Mouse (Mus musculus) ES-E14 (cell line): ENCODE results near the gene Scin. TPM values are rescaled to one million over a fixed set of nuclear protein-coding genes. Genes with fewer than 3 reads are reported as not detected.

Experiments
- DNase-seq: peaks from one replicate; pipeline ENCODE4 v3.0.0-alpha.2; 2013; ENCODE audit warnings: low read depth, low spot score
- H3K27ac ChIP-seq: 2 replicates; pipeline ENCODE4 v1.5.1; 2012; ENCODE audit warnings: low read depth, mild to moderate bottlenecking, low read length, moderate library complexity, mixed read lengths; ENCODE audit not compliant: poor library complexity, insufficient read depth, severe bottlenecking
- H3K36me3 ChIP-seq: 2 replicates; pipeline ENCODE4 v1.6.1; 2012; ENCODE audit warnings: mild to moderate bottlenecking, low read length, moderate library complexity, mixed read lengths; ENCODE audit not compliant: control insufficient read depth, poor library complexity, insufficient read depth, severe bottlenecking
- H3K4me1 ChIP-seq, 2 experiments: fragments of 150-350 bp in 1 of 2; sonication (generic) in 1 of 2; 2 replicates each; pipeline ENCODE4 v1.6.1; 2012; ENCODE audit warnings: low read length in 2 of 2, mild to moderate bottlenecking in 1 of 2, mixed read lengths in 1 of 2; ENCODE audit not compliant: control insufficient read depth in 2 of 2, insufficient read depth in 2 of 2, poor library complexity in 1 of 2
- H3K4me3 ChIP-seq, 2 experiments: fragments of 150-350 bp in 1 of 2; sonication (generic) in 1 of 2; 2 replicates each; pipeline ENCODE4 v1.5.1; 2012; ENCODE audit warnings: low read length in 2 of 2, low read depth in 1 of 2, mild to moderate bottlenecking in 1 of 2, mixed read lengths in 1 of 2; ENCODE audit not compliant: insufficient read depth in 1 of 2, poor library complexity in 1 of 2, severe bottlenecking in 1 of 2
- H3K9ac ChIP-seq: 2 replicates; pipeline ENCODE4 v1.6.1; 2012; ENCODE audit warnings: low read depth, mild to moderate bottlenecking, low read length, mixed read lengths; ENCODE audit not compliant: poor library complexity, insufficient read depth, severe bottlenecking
- H3K9me3 ChIP-seq: fragments of 150-350 bp; sonication (generic); 2 replicates; pipeline ENCODE4 v1.6.1; 2012; ENCODE audit warnings: low read depth, mild to moderate bottlenecking, low read length; ENCODE audit not compliant: control insufficient read depth, insufficient read depth
- CHD2 ChIP-seq: IDR thresholded peaks from 2 replicates; pipeline ENCODE4 v1.6.1; 2014; ENCODE audit warnings: mild to moderate bottlenecking, low read depth, low read length, inconsistent platforms
- HCFC1 ChIP-seq: IDR thresholded peaks from 2 replicates; pipeline ENCODE4 v1.6.1; 2012; ENCODE audit warnings: low read length, inconsistent platforms, borderline replicate concordance; ENCODE audit not compliant: insufficient read depth
- MAFK ChIP-seq: IDR thresholded peaks from 2 replicates; pipeline ENCODE4 v1.6.1; 2014; ENCODE audit warnings: mild to moderate bottlenecking, low read depth, low read length, inconsistent platforms; ENCODE audit not compliant: insufficient read depth
- ZC3H11A ChIP-seq: IDR thresholded peaks from 2 replicates; pipeline ENCODE4 v1.6.1; 2012; ENCODE audit warnings: low read depth, mild to moderate bottlenecking, inconsistent platforms, low read length, borderline replicate concordance
- ZNF384 ChIP-seq: IDR thresholded peaks from 2 replicates; pipeline ENCODE4 v1.6.1; 2012; ENCODE audit warnings: low read depth, low read length, inconsistent platforms
- in situ Hi-C, 2 experiments: fragments of 600-800 bp; cut with MboI; formaldehyde crosslinking; loops; one replicate each; pipeline ENCODE4 v1.15.1; 2025; ENCODE audit warnings: low sequenced_read_pairs in 2 of 2, inconsistent platforms in 1 of 2; ENCODE audit not compliant: unreplicated experiment in 2 of 2
- total RNA-seq: library from RNA; depleted of rRNA; stranded (reverse); fragments of 300-350 nt; gene quantifications from 2 replicates; pipeline ENCODE4 v1.2.3, GENCODE M21; 2012; rRNA removed

The Scin gene
- total RNA-seq, 1 experiment, result 0.31 TPM

DNA sequence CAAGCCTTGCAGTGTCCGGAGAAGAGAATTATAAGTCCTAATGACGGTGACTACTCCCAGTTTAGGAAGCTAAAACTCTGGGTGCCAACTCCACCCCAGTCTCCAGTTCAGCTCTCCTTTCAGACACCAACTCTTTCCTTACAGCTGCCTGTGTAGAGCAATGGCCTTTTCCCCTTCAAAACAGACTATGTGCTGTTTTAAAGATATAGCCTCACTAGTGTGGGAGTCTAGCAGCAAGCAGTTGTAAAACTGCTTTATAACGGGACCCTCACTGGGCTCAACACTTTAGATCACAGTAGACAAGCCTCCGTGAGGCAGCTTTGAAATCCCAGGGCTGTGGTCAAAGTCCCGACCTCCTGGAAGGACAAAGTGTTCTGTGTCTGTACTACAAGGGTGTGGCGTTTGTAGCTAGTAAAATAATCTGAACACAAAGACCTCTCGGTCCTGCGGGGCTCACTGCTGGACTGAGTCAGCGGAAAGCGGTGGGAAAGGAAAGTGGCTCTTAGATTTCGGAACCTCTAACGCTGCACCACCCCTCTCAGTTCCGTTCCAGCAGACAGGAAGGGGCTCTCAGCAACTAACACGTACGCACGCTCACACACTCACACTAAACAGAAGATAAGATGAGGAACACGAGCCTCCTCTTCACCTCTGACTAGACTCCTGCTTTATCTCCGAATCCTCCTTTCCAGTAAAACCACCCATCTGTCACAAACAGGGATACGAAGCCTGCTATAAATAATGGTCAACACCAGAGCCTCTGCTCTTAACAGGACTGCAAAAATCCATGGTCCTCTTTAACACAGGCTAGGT, 117.2 kb downstream of the Scin start:
- TF ChIP-seq HCFC1 (no peak), MAFK (peak; percentile 58; the same call in 1 of the 2 replicates), CHD2 (no peak)
- Histone ChIP-seq H3K36me3 (no peaks in the 10 kb centered on the region), H3K9ac (no peak overlapping the region), H3K4me1 (peaks cover 2 to 7% of the 10 kb centered on the region in 2 experiments; a peak in 3 of 4 replicates), H3K27ac (no peak overlapping the region), H3K9me3 (no peaks in the 10 kb centered on the region), H3K4me3 (peak overlapping the region in 1 of 2 experiments; percentile 44; a peak in 2 of 4 replicates)
- no peak for DNase-seq
- in situ Hi-C loops, result no loop called here

- in situ Hi-C loops, result no loop called here
- TF ChIP-seq HCFC1 (no peak), ZNF384 (no peak), MAFK (no peak), ZC3H11A (no peak), CHD2 (no peak)
- H3K4me1 ChIP-seq, result peaks cover 2 to 7% of the 10 kb centered on the region in 2 experiments; a peak in 3 of 4 replicates
- H3K9me3 ChIP-seq, result no peaks in the 10 kb centered on the region
- DNase-seq, result no peak
- no peak overlapping the region for H3K9ac ChIP-seq
- H3K27ac ChIP-seq, result no peak overlapping the region
- H3K36me3 ChIP-seq, result no peaks in the 10 kb centered on the region
- no peak overlapping the region; a peak in 1 of 4 replicates for H3K4me3 ChIP-seq
Measured at GRCm38 (mm10) chr12:40016068-40016467, 118.0 kb downstream of the Scin start.

DNA sequence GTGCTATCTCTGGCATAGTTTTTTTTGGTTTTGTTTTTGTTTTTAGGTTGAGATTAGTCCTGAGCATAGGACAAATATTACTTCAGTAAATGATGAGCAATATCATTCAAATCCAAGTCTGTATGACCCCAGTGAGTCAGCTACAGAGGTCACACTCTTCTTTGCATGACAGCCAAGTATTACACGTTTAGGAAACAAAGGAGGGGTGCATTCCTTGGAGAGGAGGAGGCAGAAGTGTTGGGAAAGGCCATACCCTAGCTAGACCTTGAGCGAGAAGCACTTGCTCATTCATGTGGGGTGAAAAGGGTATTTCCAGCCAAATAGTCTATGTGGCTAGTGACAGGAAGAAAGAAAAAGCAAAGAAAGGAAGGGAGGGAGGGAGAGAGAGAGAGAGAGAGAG, 124.2 kb downstream of the Scin start:
- no peak overlapping the region for H3K9ac ChIP-seq
- no peaks in the 10 kb centered on the region; a peak in 2 of 4 replicates for H3K4me1 ChIP-seq
- in situ Hi-C loops, result no loop called here
- TF ChIP-seq MAFK (no peak), CHD2 (no peak), ZC3H11A (no peak), ZNF384 (no peak), HCFC1 (no peak)
- H3K9me3 ChIP-seq, result no peaks in the 10 kb centered on the region
- DNase-seq, result no peak
- H3K4me3 ChIP-seq, result no peak overlapping the region
- no peak overlapping the region for H3K27ac ChIP-seq
- no peaks in the 10 kb centered on the region for H3K36me3 ChIP-seq

Other genes starting within 250 kb of the Scin start
- 18.5 and 20.2 TPM in 2 replicates for gene Arl4a, start 96.2 kb downstream of the Scin start, total RNA-seq
- 0.09 and 0.16 TPM in 2 replicates for gene Lsmem1, start 65.3 kb upstream of the Scin start, total RNA-seq
- 79.8 and 116 TPM in 2 replicates for gene Ifrd1, start 114.3 kb upstream of the Scin start, total RNA-seq